Mouse (Mus musculus): ENCODE measurements at regions not wholly inside any gene's neighbourhood (a gene's known extent, or its start where the extent isn't known, plus 50 kb on each side); places are given as distances from the start of the nearest gene placed in this dataset.

DNA sequence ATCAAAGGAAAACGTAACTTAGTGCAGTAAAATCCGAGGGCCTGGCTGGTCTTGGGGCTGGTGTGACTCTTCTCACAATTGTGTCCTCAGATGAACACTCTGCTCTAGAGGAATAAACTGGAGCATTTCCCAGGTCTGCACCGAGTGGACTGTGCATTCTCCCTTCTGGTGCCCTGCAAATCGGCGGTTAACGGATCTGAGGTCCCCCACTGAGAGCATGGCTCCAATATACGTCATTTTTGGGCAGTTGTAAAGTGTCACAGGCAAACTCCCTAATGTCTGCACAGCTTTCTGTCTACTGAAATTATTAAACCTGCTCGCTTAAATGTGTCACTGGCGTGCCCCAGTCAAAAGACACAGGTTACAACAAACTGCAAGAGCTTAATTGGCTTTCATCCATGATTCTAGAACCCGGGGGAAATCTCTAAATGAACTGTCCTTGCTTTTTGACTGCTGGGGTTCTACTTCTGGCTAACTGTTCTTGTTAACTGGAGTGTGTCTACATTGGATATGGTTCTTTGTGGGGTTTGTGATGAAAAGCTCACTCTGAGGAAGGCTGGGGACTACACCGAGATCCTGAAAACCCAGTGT is 93.7 kb upstream of the Gm47985 start:
- in situ Hi-C loops (cut with MboI): no loop called here

DNA sequence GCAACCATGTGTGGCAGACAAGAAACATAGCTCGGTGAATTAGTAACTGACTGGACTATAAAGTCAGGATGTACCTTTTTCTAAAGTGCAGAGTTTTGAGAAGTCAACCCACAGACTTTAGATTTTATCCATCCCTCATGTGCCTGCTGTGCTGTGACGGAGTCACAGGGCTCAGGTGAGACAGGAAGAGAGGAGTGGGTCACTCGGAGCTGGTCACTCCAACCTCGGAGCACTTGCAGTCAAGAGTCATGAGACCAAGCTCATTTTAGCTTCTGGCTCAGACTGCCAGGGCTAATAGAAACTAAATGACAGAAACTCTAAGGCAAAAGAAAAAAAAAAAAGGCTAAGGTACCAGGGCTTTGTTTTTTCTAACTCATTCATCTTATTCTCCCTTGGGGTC is 90.3 kb upstream of the Gm47985 start:
- in situ Hi-C loops (cut with MboI): no loop called here

DNA sequence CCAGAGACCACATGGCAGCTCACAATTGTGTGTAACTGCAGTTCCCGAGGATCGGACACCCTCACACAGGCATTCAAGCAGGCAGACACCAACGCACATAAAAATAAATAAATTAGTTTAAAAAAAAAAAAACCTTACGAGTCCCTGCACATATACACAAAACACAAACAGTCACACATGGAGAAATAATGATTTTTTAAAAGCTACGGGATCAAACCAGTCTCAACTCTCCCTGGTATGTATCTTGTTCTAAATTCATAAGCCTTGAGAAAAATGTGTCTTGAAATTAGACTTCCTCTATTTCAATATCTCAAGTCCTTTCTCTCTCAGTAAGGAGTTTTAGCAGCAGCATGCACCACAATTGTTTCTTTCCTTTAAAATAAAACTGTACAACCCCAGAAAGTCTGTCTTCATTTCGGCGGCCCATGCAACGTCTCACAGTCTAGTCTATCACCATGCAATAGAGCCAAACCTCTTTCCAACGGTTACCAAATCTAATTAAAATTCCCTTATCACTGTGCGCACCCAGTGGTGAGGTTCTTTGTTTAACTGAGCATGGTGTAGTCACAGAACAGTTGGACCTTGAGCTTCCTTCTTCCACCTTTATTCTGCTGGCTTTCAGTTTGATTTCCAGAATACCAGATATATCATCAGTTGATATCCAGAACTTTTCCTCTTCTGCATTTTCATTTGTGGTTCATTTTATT is 86.8 kb upstream of the Gm47985 start:
- in situ Hi-C loops (cut with MboI): no loop called here

DNA sequence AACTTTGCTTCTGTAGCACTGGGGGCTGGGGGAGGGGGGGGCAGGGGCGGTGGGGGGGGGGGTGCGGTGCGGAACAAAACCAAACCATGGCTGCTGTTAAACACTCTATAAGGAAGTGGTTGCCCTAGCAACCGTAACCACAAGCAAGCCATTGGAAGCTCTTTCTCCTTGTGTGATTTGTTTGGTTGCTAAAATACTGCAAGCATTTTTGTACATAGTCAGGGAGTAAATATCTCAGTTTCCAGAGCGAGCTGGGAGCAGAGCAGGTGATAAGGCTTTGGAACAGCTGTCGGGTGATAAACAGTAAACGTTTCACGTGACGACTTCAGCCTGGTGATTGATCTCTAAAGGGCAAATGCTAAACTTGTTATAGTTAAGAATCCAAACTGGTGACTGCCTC is 86.3 kb upstream of the Gm47985 start:
- in situ Hi-C loops (cut with MboI): no loop called here

DNA sequence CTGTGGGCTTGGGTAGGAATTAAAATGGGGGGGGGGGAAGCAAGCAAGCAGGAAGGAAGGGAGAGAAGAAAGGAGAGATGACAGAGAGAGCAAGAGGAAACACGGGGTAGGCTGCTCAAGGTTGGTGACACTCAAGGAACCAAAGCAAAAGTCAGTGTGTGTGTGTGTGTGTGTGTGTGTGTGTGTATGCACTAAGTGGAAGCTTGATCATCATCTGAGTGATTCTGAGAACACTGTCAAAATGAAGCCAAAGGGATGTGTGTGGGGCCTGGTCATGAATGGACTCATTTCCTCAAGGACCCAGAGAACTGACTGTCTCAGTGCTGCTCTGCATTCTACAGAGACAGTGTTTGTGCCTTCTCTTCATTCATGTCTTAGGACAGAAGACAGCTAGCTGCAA is 84.8 kb upstream of the Gm47985 start:
- in situ Hi-C loops (cut with MboI): no loop called here

DNA sequence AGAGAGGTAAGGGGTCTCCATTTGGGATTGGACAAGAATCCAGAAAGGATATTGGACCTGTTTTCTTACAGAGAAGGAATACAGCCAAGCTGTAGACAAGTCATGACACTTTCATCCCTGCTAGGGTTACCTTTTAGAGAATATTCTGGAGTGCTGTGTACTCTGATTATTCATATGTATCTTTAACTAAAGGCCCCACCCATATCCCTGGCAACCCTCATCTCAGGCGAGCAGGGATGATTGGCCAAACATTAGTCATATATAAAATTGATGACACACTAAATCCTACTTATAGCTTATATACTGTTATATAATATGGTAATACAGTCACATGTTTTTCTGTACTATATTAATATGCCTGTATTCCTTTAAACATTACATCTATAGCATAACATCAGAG is 83.6 kb upstream of the Gm47985 start:
- in situ Hi-C loops (cut with MboI): no loop called here

DNA sequence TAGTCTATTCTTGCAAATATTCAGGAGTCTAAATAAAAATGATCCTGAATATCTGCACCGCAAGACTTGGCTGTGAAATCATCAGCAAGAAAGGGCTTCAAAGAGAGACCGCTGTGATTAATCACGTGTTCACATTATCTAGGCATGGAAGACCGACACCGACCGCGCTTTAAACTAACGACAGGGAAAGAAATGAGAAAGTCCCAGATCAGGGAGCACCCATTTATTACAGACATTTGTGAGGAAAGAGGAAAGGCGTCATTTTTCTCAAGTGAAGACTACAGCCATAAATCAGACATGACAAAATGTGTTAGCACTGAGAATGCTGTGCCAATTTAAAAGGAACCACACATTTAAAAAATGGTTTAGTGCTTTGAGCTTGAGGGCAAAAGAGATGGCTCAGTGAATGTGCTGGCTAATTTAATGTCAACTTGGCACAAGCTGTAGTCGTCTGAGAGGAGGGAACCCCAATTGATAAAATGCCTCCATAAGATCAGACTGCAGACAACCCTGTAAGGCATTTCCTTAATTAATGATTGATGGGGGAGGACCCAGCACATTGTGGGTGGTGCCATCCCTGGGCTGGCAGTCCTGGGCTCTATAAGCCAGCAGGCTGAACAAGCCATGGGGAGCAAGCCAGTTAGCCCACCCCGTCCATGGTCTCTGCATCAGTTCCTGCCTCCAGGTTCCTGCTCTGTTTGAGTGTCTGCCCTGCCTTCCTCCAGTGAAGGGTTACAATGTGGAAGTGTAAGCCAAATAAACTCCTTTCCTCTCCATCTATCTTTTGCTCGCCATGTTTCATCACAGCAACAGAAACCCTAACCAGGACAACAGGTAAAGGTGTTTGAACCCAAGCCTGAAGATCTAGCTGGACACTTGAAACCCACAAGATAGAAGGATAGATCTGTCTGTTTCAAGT is 81.5 kb upstream of the Gm47985 start:
- in situ Hi-C loops (cut with MboI): no loop called here

DNA sequence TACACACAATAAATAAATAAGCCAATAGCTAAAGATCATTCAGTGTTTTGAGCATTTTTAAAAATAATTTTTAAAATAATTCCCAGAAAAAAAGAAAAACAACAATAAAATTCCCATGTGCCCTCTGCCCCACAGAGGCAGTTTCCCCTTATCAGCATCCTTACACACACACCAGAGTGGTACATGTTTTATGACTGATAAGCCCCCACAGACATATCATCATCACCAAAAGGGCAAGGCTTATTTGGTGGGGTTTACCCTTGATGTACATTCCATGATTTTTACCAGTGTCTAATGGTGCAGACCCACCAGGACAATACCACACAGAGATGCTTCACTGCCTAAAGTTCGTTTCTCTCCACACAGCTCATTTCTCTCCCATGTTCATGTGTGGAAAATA is 80.8 kb upstream of the Gm47985 start:
- in situ Hi-C loops (cut with MboI): no loop called here

DNA sequence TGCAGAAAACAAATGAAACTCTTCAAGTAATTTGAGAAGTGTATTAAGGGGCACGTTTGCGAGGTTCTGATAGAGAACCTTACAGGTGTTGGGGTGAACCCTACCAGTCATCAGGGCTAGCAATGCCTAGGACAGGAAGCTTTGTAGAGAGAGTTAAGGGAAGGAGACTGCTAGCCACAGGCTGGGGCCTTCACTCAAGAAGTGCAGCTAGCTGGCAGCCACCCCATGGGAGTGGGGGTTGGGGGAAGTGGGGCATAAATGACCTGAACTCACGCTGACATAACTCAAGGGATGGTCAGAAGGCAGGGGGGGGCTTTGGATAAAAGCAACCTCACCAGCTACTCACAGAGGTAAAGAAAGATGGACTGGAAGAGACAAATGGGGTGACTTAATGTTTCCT is 80.3 kb upstream of the Gm47985 start:
- in situ Hi-C loops (cut with MboI): no loop called here

DNA sequence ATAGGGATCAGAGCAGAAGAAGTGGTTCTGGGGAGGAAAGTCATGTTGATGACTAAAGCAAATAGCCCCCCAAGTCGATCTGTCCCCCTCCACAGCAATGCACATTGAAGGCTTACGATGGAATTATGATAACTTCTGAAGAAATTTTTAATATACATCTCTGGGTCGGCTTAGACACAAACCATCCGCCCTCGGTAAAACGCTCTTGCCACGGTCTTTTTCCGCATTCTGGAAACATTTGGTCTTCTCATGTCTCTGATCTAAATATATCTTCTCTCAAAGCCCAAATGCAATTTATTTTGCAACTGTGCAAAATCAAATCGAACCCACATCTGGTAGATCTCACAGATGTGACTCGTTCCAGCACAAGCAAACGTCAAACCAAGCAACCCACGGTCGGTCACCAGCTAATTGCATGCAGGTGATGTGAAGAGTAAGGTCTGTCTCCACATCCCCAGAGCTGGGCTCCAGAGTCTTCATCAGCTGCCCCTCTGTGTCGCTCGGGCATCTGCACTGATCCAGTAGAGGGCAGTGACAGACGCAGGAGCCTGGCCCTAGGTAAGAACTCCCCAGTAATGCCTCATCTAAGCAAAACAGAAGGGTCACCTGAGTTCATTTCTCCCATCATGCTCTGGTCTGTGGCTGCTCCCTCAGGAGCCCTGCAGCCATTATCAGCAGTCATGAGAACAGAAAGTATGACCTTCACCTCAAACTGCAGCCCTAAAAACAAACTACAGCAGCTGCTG is 79.5 kb upstream of the Gm47985 start:
- in situ Hi-C loops (cut with MboI): no loop called here

DNA sequence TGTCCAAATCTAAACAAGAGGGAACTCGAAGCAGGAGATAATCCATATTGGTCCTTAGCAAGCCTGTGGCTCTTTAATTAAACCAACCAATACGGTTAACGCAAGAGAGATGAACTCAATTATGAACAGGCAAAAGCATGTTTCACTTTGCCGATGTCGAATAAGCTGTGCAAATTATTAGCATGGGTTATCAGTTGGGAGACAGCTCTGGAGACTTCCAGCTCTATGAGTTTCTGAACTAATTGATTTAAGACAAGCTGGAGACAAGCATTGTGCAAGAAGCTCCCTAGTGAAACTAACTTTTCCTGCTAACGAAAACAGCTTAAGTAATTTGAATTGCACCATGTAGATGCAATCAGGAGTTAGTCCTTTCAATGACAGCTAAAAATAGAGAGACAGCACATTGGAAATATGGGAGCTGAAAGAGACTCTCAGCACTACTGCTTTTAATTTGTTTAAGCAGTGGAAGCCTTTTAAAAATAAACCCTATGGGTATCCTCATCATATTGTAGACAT is 78.8 kb upstream of the Gm47985 start:
- in situ Hi-C loops (cut with MboI): no loop called here

DNA sequence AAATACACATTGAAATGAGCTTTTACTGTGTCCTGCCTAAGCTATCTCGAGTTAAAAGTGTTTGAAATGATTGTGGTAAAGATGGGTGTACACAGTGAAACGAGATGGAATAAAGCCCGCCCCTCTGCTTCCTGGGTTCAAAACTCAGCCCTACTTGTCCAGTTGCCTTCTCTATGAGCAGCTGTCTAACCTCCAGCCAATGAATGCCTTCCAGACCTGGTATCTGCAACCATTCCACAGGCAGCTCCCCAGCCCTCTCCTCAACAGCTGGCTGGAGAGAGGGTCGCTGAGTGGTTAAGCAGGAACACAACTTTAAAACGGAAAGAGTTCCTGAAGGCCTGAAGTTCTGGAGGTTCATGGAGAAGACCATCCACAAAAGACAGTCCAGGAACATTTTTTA is 78.0 kb upstream of the Gm47985 start:
- in situ Hi-C loops (cut with MboI): no loop called here

DNA sequence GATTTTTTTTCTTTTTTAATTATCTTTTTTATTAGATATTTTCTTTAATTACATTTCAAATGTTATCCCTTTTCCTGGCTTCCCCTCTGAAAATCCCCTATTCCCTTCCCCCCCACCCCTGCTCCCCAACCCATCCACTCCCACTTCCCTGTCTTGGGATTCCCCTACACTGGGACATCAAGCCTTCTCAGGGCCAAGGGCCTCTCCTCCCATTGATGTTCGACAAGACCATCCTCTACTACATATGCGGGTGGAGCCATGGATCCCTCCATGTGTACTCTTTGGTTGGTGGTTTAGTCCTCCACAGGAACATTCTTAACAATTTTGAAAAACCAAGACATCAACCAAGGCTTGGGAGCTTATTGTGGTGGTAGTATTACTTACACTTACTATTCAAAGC is 77.5 kb upstream of the Gm47985 start:
- in situ Hi-C loops (cut with MboI): no loop called here

DNA sequence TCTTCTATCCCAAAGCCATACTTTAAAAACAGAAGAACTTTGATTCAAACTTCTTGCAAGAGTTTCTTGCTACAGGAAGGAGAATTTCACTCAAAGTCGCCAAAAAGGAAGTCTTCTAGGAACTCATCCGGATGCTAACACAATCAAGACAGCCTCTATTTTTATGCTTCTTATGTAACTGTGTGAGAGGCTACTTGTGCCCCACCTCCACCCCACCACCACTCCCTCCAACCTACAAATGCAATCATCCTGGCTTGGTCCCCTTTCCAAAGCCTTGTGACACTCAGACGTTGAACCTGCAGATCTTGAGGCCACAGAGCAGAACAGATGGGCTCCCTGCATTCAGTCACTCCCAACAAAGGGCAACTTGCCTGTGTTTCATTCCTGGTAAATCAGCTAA is 77.1 kb upstream of the Gm47985 start:
- in situ Hi-C loops (cut with MboI): no loop called here

DNA sequence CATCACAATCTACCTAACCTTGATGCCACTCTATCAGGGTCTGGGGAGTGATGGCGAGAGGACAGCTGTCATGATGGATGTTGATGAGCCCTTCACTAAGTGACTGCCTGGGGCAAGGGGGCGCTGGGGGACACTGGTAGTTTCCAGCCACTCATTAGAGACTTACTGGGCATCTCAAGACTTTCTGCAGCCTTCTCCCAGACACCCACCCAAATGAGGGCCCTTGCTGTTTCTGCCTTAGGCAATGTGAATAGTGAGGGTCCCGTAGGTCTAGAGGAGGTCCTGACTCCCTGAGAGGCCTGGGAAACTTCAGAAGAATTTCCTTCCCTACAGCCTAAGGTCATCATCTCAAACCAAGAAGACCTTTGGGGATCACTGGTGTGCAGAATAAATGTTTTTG is 74.9 kb upstream of the Gm47985 start:
- in situ Hi-C loops (cut with MboI): no loop called here

DNA sequence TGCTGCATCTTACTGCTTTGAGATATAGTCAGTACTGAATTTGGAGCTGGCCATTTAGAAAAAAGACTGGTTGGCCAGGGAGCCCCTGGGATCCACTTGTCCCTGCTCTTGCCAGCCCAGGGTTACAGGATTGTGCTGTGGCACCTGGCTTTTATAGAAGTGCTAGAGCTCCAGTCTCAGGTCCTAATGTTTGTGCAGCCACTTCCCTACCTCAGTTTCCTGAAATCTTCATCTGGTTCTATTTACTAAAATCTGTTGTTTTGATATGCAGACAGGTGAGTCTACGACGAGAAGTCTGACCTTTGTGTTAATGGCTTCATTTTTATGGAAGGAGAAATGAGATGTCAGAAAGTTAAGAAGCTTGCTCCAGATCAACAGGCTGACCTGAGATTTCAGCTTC is 73.0 kb upstream of the Gm47985 start:
- in situ Hi-C loops (cut with MboI): no loop called here

DNA sequence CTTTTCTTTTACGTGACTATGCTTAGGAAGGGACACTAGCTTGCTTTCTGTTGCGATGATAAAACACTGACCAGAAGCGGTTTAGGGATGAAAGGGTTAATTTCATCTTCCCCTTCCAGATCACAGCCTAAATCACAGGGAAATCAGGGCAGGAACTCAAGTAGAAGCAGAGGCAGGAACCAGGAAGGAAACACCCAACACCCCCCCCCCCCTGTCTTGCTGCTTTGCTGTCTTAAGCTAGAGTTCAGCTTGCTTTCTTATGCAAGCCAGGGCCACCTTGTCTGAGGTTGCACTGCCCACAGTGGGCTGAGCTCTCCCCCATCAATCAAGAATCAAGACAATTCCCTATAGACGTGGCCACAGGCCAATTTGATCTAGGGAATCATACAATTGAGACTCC is 71.9 kb upstream of the Gm47985 start:
- in situ Hi-C loops (cut with MboI): no loop called here

DNA sequence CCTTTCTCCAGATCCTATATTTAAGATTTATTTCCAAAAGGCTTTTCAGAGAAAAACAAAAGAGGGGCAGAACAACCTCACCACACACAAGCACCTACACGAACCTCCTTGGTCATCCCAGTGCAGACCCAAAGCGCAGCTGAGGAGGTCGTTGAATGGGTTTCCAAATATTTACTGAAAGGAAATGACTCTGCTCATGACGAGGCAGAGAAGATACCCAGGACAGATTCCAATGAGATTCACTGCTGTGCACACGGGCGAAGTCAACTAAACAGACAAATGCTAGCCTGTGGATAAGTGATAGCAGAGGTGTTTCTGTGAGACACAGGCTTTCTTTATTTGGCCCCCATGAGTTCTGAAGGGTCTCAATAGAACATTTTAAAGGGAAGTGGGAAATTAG is 70.7 kb upstream of the Gm47985 start:
- in situ Hi-C loops (cut with MboI): no loop called here

DNA sequence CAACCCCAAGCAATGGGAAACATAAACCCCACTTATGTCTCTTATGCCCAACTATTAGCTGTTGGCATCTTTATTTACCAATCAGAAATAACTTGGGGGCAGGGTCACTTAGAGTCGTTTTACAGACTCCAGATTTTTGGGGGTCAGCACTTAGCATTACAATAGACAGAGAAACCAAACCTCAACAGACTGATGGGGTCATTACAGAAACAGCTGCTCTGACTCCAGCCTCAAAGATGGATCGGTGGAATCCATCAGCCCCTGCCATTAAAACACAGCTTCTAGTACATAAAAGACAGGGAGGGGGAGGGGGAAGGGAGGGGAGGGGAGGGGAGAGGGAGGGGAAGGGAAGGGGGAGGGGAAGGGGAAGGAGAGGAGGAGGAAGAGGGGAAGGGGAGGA is 69.9 kb upstream of the Gm47985 start:
- in situ Hi-C loops (cut with MboI): no loop called here

DNA sequence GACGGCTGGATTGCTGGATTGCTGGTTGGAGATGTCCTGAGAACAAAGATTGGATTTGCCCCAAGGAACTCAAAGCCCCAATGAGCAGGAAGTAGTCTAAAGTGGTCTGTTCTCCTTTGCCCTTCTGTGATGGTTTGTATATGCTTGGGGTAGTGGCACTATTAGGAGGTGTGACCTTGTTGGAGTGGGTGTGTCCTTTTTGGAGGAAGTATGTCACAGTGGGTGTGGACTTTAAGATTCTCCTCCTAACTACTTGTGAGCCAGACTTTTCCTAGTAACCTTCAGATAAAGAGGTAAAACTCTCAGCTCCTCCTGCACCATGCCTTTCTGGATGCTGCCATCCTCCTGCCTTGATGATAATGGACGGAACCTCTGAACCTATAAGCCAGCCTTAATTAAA is 69.1 kb upstream of the Gm47985 start:
- in situ Hi-C loops (cut with MboI): no loop called here

DNA sequence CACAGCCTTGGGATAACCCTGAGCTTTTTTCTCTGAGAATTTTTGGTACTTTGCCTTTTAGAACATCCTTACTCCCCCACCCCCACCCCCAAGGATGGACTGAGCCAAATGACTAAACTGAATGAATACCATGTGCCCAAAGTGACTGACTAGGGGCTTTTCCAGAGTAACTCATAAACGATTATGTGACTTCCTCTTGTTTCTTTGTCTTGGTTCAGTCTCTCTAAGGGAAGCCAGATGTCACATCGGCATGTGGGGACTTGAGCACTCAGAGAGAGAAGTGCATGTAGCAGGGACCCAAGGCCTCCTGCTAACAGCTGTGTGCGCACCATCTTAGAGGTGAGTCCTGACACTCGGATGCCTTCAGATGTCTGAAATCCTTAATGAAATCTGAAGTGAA is 63.8 kb upstream of the Gm47985 start:
- in situ Hi-C loops (cut with MboI): no loop called here

DNA sequence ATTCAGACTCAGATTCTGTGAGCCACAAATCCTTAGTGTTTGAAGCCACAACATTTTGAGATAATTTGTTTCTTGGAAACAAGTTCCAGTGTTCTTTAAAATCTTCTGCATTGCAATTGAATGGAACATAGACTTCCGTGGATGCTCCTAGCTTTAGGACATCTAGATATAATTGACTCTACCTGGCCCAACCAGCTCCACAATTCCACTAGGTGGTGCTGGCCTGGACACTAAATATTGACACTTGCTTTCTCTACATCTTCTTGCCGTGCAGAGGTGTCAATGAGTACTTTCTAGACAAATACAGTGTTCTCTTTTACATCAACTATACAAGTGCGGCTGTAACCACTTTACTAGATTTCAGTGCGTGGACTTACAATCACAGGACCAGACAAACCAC is 63.4 kb upstream of the Gm47985 start:
- in situ Hi-C loops (cut with MboI): no loop called here

All from mature B cell (primary cell).